Comparison of ENCODE assay signal across 8 mouse cellular contexts in the genomic region with DNA sequence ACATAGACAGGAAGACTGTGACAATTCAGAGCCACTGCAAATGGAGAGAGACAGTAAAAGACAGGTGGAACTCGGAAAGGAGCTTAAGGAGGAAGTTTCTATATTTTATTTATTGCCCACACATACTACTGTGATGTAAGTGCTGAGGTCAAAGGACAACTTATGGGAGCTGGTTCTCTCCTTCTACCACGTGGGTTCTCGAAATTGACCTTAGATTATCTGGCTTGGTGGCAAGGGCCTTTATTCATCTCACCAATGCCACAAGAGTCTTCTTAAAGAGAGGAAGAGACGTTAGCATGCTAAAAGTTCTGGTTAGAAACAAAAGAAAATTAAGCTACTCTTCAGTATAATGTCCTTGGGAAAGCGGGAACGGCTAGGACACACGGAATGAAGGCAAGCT. TPM values are rescaled to one million over a fixed set of nuclear protein-coding genes. Genes with fewer than 3 reads are reported as not detected.
A peak's percentile ranks its signal among the peaks of the same experiment; 100 is the strongest.
DNase-seq lines count a peak whose midpoint lies in the region; ATAC-seq and TF ChIP-seq lines count a peak whose summit lies in the region.

No protein-coding gene starts in this region.

- H3K9ac ChIP-seq in embryonic facial prominence, embryonic 13.5 days: peak overlapping the region; percentile 99
- H3K9ac ChIP-seq in intestine, embryonic 16.5 days (ENCODE audit: low read depth, low read length): peak overlapping the region; percentile 99
- peak overlapping the region; percentile 98 for H3K9ac ChIP-seq in neural tube, embryonic 14.5 days (replicated peaks; ENCODE audit: low read depth, low read length)

- no peak for TF ChIP-seq CTCF in lung, adult 2 months (IDR thresholded peaks at IDR 0.05; ENCODE audit: insufficient read depth, low read length)

- H3K4me3 ChIP-seq in lung, adult 2 months (replicated peaks; ENCODE audit: extremely low read depth, low read depth, low read length): peak overlapping the region; percentile 79
- H3K4me3 ChIP-seq in embryonic facial prominence, embryonic 13.5 days: peak overlapping the region; percentile 95
- peak overlapping the region; percentile 92 for H3K4me3 ChIP-seq in intestine, embryonic 16.5 days (ENCODE audit: low read length)
- H3K4me3 ChIP-seq in neural tube, embryonic 14.5 days (ENCODE audit: low read depth, low read length): peak overlapping the region; percentile 93

- no peaks in the 10 kb centered on the region for H3K9me3 ChIP-seq in embryonic facial prominence, embryonic 13.5 days
- no peaks in the 10 kb centered on the region for H3K9me3 ChIP-seq in intestine, embryonic 16.5 days (ENCODE audit: control insufficient read depth, low read length)
- H3K9me3 ChIP-seq in neural tube, embryonic 14.5 days (ENCODE audit: control insufficient read depth, low read length): no peaks in the 10 kb centered on the region

- H3K36me3 ChIP-seq in embryonic facial prominence, embryonic 13.5 days: no peaks in the 10 kb centered on the region
- H3K36me3 ChIP-seq in intestine, embryonic 16.5 days (ENCODE audit: control insufficient read depth, insufficient read depth, low read length): peaks cover 3% of the 10 kb centered on the region
- no peaks in the 10 kb centered on the region for H3K36me3 ChIP-seq in neural tube, embryonic 14.5 days (ENCODE audit: control insufficient read depth, insufficient read depth, low read length)

- H3K4me2 ChIP-seq in embryonic facial prominence, embryonic 13.5 days: peak overlapping the region; percentile 87
- H3K4me2 ChIP-seq in intestine, embryonic 16.5 days (ENCODE audit: low read depth, low read length): peak overlapping the region; percentile 82
- H3K4me2 ChIP-seq in neural tube, embryonic 14.5 days (ENCODE audit: low read depth, low read length): peak overlapping the region; percentile 85

- intact Hi-C loops in left cerebral cortex, postnatal 14 days (cut with DNase I): no loop called here

- H3K27ac ChIP-seq in embryonic facial prominence, embryonic 13.5 days: peak overlapping the region; percentile 100
- H3K27ac ChIP-seq in intestine, embryonic 16.5 days (ENCODE audit: low read length): peak overlapping the region; percentile 100
- peak overlapping the region; percentile 100 for H3K27ac ChIP-seq in neural tube, embryonic 14.5 days (ENCODE audit: low read depth, low read length)

- ATAC-seq in embryonic facial prominence, embryonic 13.5 days (ENCODE audit: insufficient number of reproducible peaks, insufficient read depth, low FRiP score, low TSS enrichment, low read depth): no peak
- no peak for ATAC-seq in intestine, embryonic 16.5 days
- no peak for ATAC-seq in neural tube, embryonic 14.5 days (ENCODE audit: low read depth)
- no peak for ATAC-seq in activated CD4-positive, CD25-positive, alpha-beta regulatory T cell, adult 4 months

- DNase-seq in lung, adult 2 months: no peak
- DNase-seq in lung, adult 18-20 months: no peak
- DNase-seq in left cerebral cortex, postnatal 14 days (ENCODE audit: low spot score in 2 of 2): no peak
- no peak for DNase-seq in spleen, postnatal 4 days (ENCODE audit: low spot score in 2 of 2)

- no peak for TF ChIP-seq POLR2A in lung, adult 2 months (IDR thresholded peaks at IDR 0.05; ENCODE audit: borderline replicate concordance, extremely low read depth, low read depth, low read length)

- no peaks in the 10 kb centered on the region for H3K27me3 ChIP-seq in embryonic facial prominence, embryonic 13.5 days
- H3K27me3 ChIP-seq in intestine, embryonic 16.5 days (replicated peaks; ENCODE audit: control insufficient read depth, insufficient read depth, low read length): no peaks in the 10 kb centered on the region
- no peaks in the 10 kb centered on the region for H3K27me3 ChIP-seq in neural tube, embryonic 14.5 days (ENCODE audit: control insufficient read depth, insufficient read depth, low read length)

- peaks cover 12% of the 10 kb centered on the region for H3K4me1 ChIP-seq in lung, adult 2 months (ENCODE audit: control insufficient read depth, insufficient read depth, low read length)
- peaks cover 20% of the 10 kb centered on the region for H3K4me1 ChIP-seq in embryonic facial prominence, embryonic 13.5 days
- H3K4me1 ChIP-seq in intestine, embryonic 16.5 days (ENCODE audit: control insufficient read depth, insufficient read depth, low read length): peaks cover 10% of the 10 kb centered on the region
- peaks cover 29% of the 10 kb centered on the region for H3K4me1 ChIP-seq in neural tube, embryonic 14.5 days (ENCODE audit: control insufficient read depth, insufficient read depth, low read length)

- 18% methylated on average over 7 of the region's 7 CpGs for WGBS in lung, adult 2 months
- WGBS in embryonic facial prominence, embryonic 13.5 days: 21% methylated on average over 7 of the region's 7 CpGs
- WGBS in intestine, embryonic 16.5 days: 12% methylated on average over 7 of the region's 7 CpGs
- WGBS in neural tube, embryonic 14.5 days: 18% methylated on average over 7 of the region's 7 CpGs

RNA-seq across cellular contexts. Expression of a gene that starts 0.9 kb away (rescaled TPM):
- polyA plus RNA-seq in lung, adult 2 months (2012; rRNA removed): 18.4 and 19.7 TPM in 2 replicates
- 37.5 and 40.0 TPM in 2 replicates for polyA plus RNA-seq in embryonic facial prominence, embryonic 13.5 days (2015; fragmentation: Nextera tagmentation; extraction: Ambion mirVana)
- 19.7 and 20.1 TPM in 2 replicates for polyA plus RNA-seq in intestine, embryonic 16.5 days (2015; fragmentation: Nextera tagmentation; extraction: Ambion mirVana)
- polyA plus RNA-seq in neural tube, embryonic 14.5 days (2014; fragmentation: Nextera tagmentation; extraction: Ambion mirVana): 49.8 and 50.1 TPM in 2 replicates
- 10 to 100 TPM; 48.1 to 48.8 TPM for total RNA-seq in left cerebral cortex, postnatal 14 days (2021)
- 10 to 100 TPM; 52.4 to 53.1 TPM for polyA plus RNA-seq in activated CD4-positive, CD25-positive, alpha-beta regulatory T cell, adult 4 months (2017; shearing (Covaris generic))
